Mouse (Mus musculus) limb, embryonic 11.5 days (tissue): ENCODE results near the gene Slc22a16. TPM values are rescaled to one million over a fixed set of nuclear protein-coding genes. Genes with fewer than 3 reads are reported as not detected.
"Not testable (repeated sequence)": the region's sequence is repeated elsewhere in the genome, so short reads cannot be mapped to it uniquely, and the experiment has no call there.

Source experiments
- ATAC-seq: fragments of 200-750 bp; cut with Nextera tagmentation; 2 replicates; pipeline ENCODE4 v1.8.0; 2017; ENCODE audit warnings: low read depth; ENCODE audit not compliant: insufficient number of reproducible peaks, low FRiP score, low TSS enrichment
- DNase-seq: peaks from one replicate; pipeline ENCODE4 v3.0.0-alpha.2; 2015; ENCODE audit warnings: low spot score
- H3K27ac ChIP-seq: fragments of 300-500 bp; sonication (generic); replicated peaks from 2 replicates; pipeline ENCODE4 v1.5.1; 2014; ENCODE audit warnings: low read depth, mild to moderate bottlenecking, low read length
- H3K27me3 ChIP-seq: fragments of 300-500 bp; sonication (generic); 2 replicates; pipeline ENCODE4 v1.6.1; 2014; ENCODE audit warnings: mild to moderate bottlenecking, low read length, mixed read lengths; ENCODE audit not compliant: control insufficient read depth, insufficient read depth
- H3K36me3 ChIP-seq: fragments of 300-500 bp; sonication (generic); 2 replicates; pipeline ENCODE4 v1.6.1; 2014; ENCODE audit warnings: mild to moderate bottlenecking, low read length, moderate library complexity, mixed read lengths; ENCODE audit not compliant: control insufficient read depth, insufficient read depth
- H3K4me1 ChIP-seq: fragments of 300-500 bp; sonication (generic); 2 replicates; pipeline ENCODE4 v1.6.1; 2014; ENCODE audit warnings: low read length, mixed read lengths; ENCODE audit not compliant: control insufficient read depth, insufficient read depth
- H3K4me2 ChIP-seq: fragments of 300-500 bp; sonication (generic); 2 replicates; pipeline ENCODE4 v1.6.1; 2014; ENCODE audit warnings: low read depth, mild to moderate bottlenecking, moderate library complexity; ENCODE audit not compliant: severe bottlenecking
- H3K4me3 ChIP-seq: fragments of 300-500 bp; sonication (generic); 2 replicates; pipeline ENCODE4 v1.5.1; 2014; ENCODE audit warnings: low read depth, low read length
- H3K9ac ChIP-seq: fragments of 300-500 bp; sonication (generic); 2 replicates; pipeline ENCODE4 v1.6.1; 2014; ENCODE audit warnings: mild to moderate bottlenecking, low read length
- H3K9me3 ChIP-seq: fragments of 300-500 bp; sonication (generic); 2 replicates; pipeline ENCODE4 v1.6.1; 2016; ENCODE audit warnings: low read length; ENCODE audit not compliant: control insufficient read depth
- WGBS: fragments of 180-500 bp; shearing (Covaris S2); extraction: QIAGEN DNeasy Blood & Tissue Kit; methylation state at CpG from one replicate; pipeline ENCODE4 v1.1.7; 2014; 5-methylcytosine and 5-hydroxymethylcytosine counted together
- polyA plus RNA-seq: library from polyadenylated mRNA; unstranded; fragments of >200 nt; fragmentation: Nextera tagmentation; extraction: Ambion mirVana; gene quantifications from 2 replicates; pipeline ENCODE4 v1.2.1, GENCODE M21; 2014

Gene Slc22a16
- polyA plus RNA-seq, 1 experiment from 2014 or later, result not detected

DNA sequence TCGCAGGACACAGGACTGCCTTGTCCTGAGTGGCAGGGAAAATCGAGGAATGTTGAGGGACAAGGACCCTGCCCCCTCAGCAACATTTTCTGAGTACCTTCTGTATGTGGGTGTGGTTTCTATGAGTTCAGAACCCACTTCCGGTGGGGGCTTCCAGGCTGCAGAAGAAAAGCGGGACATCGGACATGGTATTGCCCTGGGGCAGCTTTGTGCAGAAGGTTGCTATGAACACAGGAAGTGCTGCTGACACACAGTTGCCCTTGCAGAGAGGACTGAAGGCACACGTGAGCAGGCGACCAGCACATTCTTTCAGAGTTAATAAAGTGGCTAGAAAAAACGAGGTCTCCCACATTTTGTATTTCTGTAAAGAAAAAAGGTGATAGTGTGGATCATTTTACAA is 42.6 kb upstream of the Slc22a16 start:
- Histone ChIP-seq H3K4me1 (peaks cover 9% of the 10 kb centered on the region; the same call in 1 of the 2 replicates), H3K9ac (no peak overlapping the region), H3K9me3 (no peaks in the 10 kb centered on the region), H3K4me3 (no peak overlapping the region), H3K4me2 (no peak overlapping the region), H3K27ac (no peak overlapping the region), H3K36me3 (no peaks in the 10 kb centered on the region), H3K27me3 (no peaks in the 10 kb centered on the region)
- DNase-seq (no peak), ATAC-seq (no peak)
- 28% methylated on average over 8 of the region's 8 CpGs for WGBS

DNA sequence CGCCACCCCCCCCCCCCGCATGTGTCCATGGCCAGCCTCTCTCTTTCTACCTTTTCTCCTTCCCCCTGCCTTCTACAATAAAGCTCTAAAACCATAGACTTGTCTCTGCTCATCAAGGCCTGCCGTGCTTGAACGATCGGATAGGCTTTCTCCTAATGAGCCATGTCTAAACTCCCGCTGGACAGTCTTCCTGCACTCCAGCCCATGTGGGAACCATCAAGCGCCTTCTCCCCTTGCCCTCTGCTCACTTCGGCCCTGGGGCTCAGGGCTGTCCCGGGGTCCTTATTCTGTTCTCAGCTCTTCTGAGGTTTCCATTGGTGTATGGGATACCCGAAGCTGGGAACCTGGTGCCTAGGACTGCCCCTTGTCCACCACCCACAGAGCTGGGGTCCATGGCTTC is 41.5 kb upstream of the Slc22a16 start:
- ATAC-seq (no peak), DNase-seq (no peak)
- WGBS, result 35% methylated on average over 8 of the region's 10 CpGs
- Histone ChIP-seq H3K4me2 (no peak overlapping the region), H3K4me3 (no peak overlapping the region), H3K9me3 (no peaks in the 10 kb centered on the region), H3K27ac (no peak overlapping the region), H3K4me1 (peaks cover 9% of the 10 kb centered on the region; the same call in 1 of the 2 replicates), H3K36me3 (no peaks in the 10 kb centered on the region), H3K27me3 (no peaks in the 10 kb centered on the region), H3K9ac (no peak overlapping the region)

DNA sequence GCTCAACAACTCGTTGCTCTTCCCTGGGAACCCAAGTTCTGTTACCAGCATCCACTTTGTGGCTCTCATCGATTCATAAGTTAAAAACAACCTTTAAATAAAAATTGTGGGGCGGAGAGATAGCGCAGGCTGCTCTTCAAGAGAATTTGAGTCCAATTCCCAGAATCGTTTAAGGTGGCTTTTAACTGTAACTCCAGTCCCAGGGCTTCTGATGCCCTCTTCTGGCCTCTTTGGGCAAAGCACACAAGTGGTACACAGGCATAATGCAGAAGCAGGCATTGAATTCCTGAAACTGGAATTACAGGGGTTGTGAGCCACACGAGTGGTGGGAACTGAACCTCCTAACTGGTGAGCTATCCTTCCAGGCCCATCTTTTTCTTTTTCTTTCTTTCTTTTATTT is 40.5 kb upstream of the Slc22a16 start:
- WGBS, result 65% methylated on average over 6 of the region's 6 CpGs
- no peaks in the 10 kb centered on the region for H3K27me3 ChIP-seq
- H3K27ac ChIP-seq, result no peak overlapping the region
- DNase-seq (peak; percentile 74), ATAC-seq (no peak)
- no peaks in the 10 kb centered on the region for H3K36me3 ChIP-seq
- H3K9me3 ChIP-seq, result no peaks in the 10 kb centered on the region
- peaks cover 9% of the 10 kb centered on the region; the same call in 1 of the 2 replicates for H3K4me1 ChIP-seq
- H3K4me3 ChIP-seq, result no peak overlapping the region
- no peak overlapping the region for H3K9ac ChIP-seq
- no peak overlapping the region for H3K4me2 ChIP-seq

DNA sequence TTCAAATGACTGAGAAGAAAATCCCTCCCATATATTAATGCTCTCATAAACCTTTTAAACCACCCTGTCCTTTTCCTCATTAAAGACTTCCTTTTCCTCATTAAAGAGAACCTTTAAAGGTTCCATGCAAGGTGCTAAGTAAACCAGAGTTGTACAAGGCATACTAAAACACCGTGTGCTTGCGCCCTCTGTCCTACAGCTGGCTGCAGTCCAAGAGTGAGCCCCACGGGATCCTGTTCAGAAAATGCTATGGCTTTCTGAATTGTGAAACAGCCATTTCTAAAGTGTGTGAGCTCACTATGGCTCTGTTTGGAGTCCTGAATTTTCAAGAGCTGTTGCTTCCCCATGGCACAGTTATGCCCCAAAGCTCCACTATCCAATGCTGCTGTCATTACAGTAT is 39.5 kb upstream of the Slc22a16 start:
- no peak for DNase-seq
- H3K27ac ChIP-seq, result no peak overlapping the region

DNA sequence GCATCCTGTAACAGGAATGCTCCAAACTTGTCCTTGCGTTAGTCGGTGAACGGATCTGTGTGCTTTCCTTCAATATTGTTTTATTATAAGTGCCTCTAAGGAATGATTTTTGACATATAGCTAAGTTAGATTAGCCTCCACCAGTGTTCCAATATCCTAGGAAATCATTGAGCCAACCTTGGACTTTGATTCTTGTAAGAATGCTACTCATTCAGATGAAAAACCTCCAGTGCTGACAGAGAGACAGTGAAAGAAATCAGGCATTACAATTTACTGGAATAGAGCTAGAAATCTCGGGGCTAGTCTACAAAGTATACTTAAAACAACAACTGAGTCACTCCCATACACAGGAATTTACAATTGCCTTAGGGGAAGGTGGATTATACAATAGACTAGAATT is 37.5 kb upstream of the Slc22a16 start:
- not testable (repeated sequence) for H3K27me3 ChIP-seq, ATAC-seq, DNase-seq, H3K4me1 ChIP-seq, H3K9ac ChIP-seq, H3K9me3 ChIP-seq, H3K36me3 ChIP-seq, H3K4me2 ChIP-seq, H3K4me3 ChIP-seq, H3K27ac ChIP-seq
- 92% methylated on average over 4 of the region's 4 CpGs for WGBS

More for the DNA sequence above, 39.5 kb upstream of the Slc22a16 start:
- Histone ChIP-seq H3K9me3 (no peaks in the 10 kb centered on the region), H3K4me2 (no peak overlapping the region), H3K27me3 (no peaks in the 10 kb centered on the region), H3K4me3 (no peak overlapping the region), H3K36me3 (no peaks in the 10 kb centered on the region), H3K9ac (no peak overlapping the region), H3K4me1 (peaks cover 9% of the 10 kb centered on the region; the same call in 1 of the 2 replicates)
- WGBS, result 47% methylated on average over 3 of the region's 3 CpGs
- no peak for ATAC-seq

DNA sequence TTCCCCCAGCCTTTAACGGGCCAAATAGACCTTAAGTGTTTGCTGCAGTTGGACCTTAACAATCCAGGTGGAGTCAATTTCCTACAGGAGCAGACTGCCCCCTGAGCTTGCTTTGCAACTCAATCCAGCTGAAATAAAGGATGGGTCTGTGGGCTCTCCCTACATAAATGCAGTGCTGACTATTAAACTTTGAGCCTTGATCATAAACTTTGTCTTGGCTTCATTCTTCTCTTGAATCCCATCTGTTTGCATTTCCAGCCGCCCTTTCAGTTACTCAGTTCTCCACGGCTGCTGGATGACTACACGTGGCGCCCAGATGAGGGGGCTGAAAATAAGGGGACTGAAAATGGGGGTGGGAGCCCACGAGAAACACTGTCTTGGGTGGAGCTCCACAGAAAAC is 28.8 kb upstream of the Slc22a16 start:
- Histone ChIP-seq H3K27me3 (no peaks in the 10 kb centered on the region), H3K36me3 (no peaks in the 10 kb centered on the region), H3K27ac (no peak overlapping the region), H3K4me3 (no peak overlapping the region), H3K9me3 (no peaks in the 10 kb centered on the region), H3K4me1 (no peaks in the 10 kb centered on the region), H3K4me2 (no peak overlapping the region), H3K9ac (no peak overlapping the region)
- WGBS, result 38% methylated on average over 6 of the region's 6 CpGs
- ATAC-seq (no peak), DNase-seq (no peak)

DNA sequence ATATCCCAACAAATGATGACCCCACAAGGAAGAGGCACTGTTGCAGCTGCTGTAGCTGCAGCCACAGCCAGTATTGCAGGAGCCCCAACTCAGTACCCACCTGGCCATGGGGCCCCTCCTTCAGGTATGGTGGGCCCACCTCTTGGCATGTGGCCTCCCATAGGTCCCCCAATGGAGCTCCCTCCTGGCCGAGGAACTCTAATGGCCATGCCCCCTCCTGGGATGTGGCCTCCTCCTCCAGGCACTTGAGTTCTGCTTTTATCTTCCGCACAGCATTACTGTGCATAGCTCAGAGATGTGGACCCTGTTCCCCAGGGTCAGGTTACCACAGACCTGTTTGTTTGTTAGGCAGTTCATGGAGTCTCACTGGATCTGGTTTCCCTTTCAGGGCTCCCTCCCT is 20.8 kb upstream of the Slc22a16 start:
- H3K27me3 ChIP-seq, result no peaks in the 10 kb centered on the region
- ATAC-seq (no peak), DNase-seq (no peak)
- H3K4me2 ChIP-seq, result no peak overlapping the region
- H3K4me1 ChIP-seq, result no peaks in the 10 kb centered on the region
- 34% methylated on average over 2 of the region's 2 CpGs for whole genome bisulfite sequencing
- H3K9me3 ChIP-seq, result no peaks in the 10 kb centered on the region
- no peak overlapping the region for H3K27ac ChIP-seq
- no peak overlapping the region for H3K4me3 ChIP-seq
- no peak overlapping the region for H3K9ac ChIP-seq
- no peaks in the 10 kb centered on the region for H3K36me3 ChIP-seq

DNA sequence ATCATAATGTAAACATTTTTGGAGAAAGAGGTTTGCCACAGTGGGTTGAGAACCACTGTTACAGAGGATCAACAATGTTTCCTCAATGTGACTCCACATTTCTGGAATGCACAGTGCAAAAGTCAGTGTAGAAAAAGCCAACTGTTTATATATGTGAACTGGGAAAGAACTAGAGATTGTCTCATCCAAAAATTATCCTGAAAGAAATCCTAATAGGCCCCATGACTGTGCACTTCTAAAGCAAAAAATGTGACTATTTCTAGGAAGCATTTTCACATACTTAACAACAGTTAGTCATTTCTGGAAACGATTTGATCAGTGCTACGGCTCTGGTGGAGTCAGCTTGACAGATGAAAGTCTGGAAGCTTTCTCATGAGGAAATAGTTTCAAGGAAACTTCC is 18.3 kb upstream of the Slc22a16 start:
- 56% methylated on average over 2 of the region's 2 CpGs for WGBS
- ATAC-seq (no peak), DNase-seq (no peak)
- Histone ChIP-seq H3K9ac (no peak overlapping the region), H3K4me3 (no peak overlapping the region), H3K36me3 (no peaks in the 10 kb centered on the region), H3K4me2 (no peak overlapping the region), H3K9me3 (no peaks in the 10 kb centered on the region), H3K4me1 (no peaks in the 10 kb centered on the region), H3K27me3 (no peaks in the 10 kb centered on the region), H3K27ac (no peak overlapping the region)

DNA sequence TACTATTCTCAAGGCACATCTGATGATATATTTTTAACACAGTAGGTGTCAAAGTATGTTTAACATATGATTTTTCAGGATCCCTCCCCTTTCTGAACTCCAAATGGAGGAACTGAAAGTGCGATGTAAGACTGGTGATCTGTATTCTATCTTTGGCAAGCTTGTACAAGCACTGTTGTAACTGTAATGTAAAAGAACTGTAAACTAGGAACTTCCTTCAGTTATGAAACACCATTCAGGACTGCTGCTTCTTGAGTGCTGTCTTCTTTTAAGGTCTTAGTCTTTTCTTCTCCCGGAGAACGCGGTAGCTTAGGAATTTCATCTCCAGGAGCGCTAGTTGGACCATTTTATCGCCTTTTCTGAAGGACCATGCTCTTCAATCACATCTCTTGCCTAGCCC is 4.4 kb upstream of the Slc22a16 start:
- H3K4me1 ChIP-seq, DNase-seq, H3K4me3 ChIP-seq, H3K4me2 ChIP-seq, H3K27ac ChIP-seq, H3K36me3 ChIP-seq, ATAC-seq, H3K27me3 ChIP-seq, H3K9me3 ChIP-seq, H3K9ac ChIP-seq: not testable (repeated sequence)
- 94% methylated on average over 6 of the region's 6 CpGs for WGBS
